Mouse (Mus musculus) cerebellum, adult (tissue): Measurements from ENCODE around the gene Csgalnact2.

Experiments used
- ATAC-seq: cut with Nextera tagmentation; 2 replicates; pipeline ENCODE4 v1.9.2; 2017; ENCODE audit warnings: mild to moderate bottlenecking, moderate library complexity, mixed read lengths; ENCODE audit not compliant: insufficient number of reproducible peaks, low FRiP score, low TSS enrichment

Gene Csgalnact2

GRCm38 (mm10) chr6:118077421-118077820 lies 61.5 kb downstream of the Csgalnact2 start:
- no peak for ATAC-seq

- no peak for ATAC-seq
These were observed 62.2 kb downstream of the Csgalnact2 start for GRCm38 (mm10) chr6:118076748-118077147.

GRCm38 (mm10) chr6:118076256-118076655 lies 62.7 kb downstream of the Csgalnact2 start:
- ATAC-seq = no peak

GRCm38 (mm10) chr6:118074151-118074550 lies 64.8 kb downstream of the Csgalnact2 start:
- no peak for ATAC-seq

GRCm38 (mm10) chr6:118072176-118072575 lies 66.8 kb downstream of the Csgalnact2 start:
- peak; percentile 66 for ATAC-seq

- no peak for ATAC-seq
These were observed 67.5 kb downstream of the Csgalnact2 start for GRCm38 (mm10) chr6:118071416-118071815.

- ATAC-seq = no peak
These were observed 68.0 kb downstream of the Csgalnact2 start for GRCm38 (mm10) chr6:118071013-118071350.

GRCm38 (mm10) chr6:118070321-118071012 lies 68.5 kb downstream of the Csgalnact2 start:
- ATAC-seq = 0 out of 2 replicates have a peak, but pooled peaks have one; percentile 42

GRCm38 (mm10) chr6:118067720-118068119 lies 71.2 kb downstream of the Csgalnact2 start:
- ATAC-seq = no peak

- ATAC-seq = peak; percentile 32
These were observed 72.5 kb downstream of the Csgalnact2 start for GRCm38 (mm10) chr6:118066199-118067081.

GRCm38 (mm10) chr6:118065837-118066198 lies 73.1 kb downstream of the Csgalnact2 start:
- ATAC-seq = 0 out of 2 replicates have a peak, but pooled peaks have one; percentile 1

GRCm38 (mm10) chr6:118064968-118065530 lies 73.9 kb downstream of the Csgalnact2 start:
- ATAC-seq = no peak

GRCm38 (mm10) chr6:118063266-118063665 lies 75.7 kb downstream of the Csgalnact2 start:
- ATAC-seq = no peak

- no peak for ATAC-seq
These were observed 77.7 kb downstream of the Csgalnact2 start for GRCm38 (mm10) chr6:118061266-118061665.
